Mouse (Mus musculus): ENCODE measurements around the gene 1700020N15Rik.
"Not testable (repeated sequence)": the region's sequence is repeated elsewhere in the genome, so short reads cannot be mapped to it uniquely, and the experiment has no call there.

The 1700020N15Rik gene

DNA sequence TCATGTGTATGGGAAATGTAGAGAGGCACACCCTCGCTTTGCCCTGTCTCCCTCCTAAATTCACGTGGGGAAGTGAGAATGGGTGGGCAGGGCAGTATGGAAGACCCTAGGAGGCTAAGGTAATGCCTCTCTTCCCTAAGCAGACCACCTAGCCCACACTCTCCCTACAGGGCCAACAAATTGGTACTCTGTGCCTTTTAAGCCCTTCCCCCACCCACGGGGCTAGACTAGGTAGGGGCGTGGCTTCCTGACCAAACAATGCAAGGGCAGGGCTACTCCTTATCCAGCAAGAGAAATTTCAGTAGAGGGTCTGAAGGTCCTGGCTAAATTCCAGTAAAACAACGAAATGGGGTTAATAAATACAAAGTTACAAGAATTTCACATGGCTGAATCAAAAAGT is at the start of gene 1700020N15Rik:
1700020N15Rik (plus strand) TSS at position 301 of the 400 bp plus-strand sequence.
- DNase-seq (ENCODE audit: low read depth, low spot score), result not testable (repeated sequence)

DNA sequence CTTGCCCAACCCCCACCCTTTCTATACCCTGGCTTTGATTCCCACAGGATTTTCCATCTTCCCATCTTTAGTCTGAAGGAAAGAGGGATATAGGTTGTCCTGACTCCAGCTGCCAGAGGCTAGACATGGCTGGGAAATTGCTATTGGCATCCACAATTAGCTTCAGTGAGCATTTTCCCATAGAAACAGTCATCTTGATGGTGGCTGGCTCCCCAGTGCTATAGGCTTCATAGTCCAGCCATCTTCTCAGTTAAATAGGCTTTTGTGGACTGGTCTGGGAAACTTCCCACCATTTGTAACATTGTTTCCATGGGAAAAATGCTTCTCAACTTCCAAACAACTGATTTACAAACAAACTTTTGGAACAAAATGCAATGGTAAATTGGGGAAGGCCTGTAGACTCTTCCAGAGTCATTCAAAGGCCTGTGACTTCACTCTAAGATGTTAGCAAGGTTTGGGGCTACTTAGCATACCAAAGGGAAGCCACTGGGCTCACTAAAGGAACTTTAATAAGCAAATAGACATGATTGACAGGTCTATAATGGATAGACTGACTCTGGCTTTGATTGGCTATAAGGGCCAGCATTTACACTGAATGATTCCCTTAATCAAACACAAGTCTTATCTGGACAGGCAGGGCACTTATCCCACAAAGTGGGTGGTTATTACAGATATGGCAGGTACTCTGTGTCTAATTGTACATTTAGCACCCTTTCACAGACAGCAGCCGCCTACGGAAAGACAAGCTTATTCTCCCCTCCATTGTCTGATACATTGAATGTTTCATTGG is 31.9 kb downstream of the 1700020N15Rik start:
- no peak for DNase-seq (ENCODE audit: low read depth, low spot score)
